Mouse (Mus musculus) brain, embryonic 14.5 days (tissue): ENCODE results near the gene Cacna1d.

Experiments used
- CTCF ChIP-seq: fragments of 200-500 bp; IDR thresholded peaks from 2 replicates; pipeline ENCODE4 v1.5.1; 2012; ENCODE audit warnings: inconsistent platforms, mild to moderate bottlenecking, moderate library complexity, borderline replicate concordance; ENCODE audit not compliant: insufficient read depth, insufficient read length; ENCODE audit errors: extremely low read depth
- POLR2A ChIP-seq: fragments of 200-500 bp; IDR thresholded peaks from 2 replicates; pipeline ENCODE4 v1.6.1; 2012; ENCODE audit warnings: mild to moderate bottlenecking, inconsistent platforms, borderline replicate concordance; ENCODE audit not compliant: poor library complexity, insufficient read depth, insufficient read length, severe bottlenecking; ENCODE audit errors: extremely low read depth

- TF ChIP-seq CTCF (no peak), POLR2A (no peak)
Observed at GRCm38 (mm10) chr14:30251351-30251750, 239.9 kb downstream of the Cacna1d start.
